Mouse (Mus musculus): ENCODE results near the gene Myo1c. TPM values are rescaled to one million over a fixed set of nuclear protein-coding genes. Genes with fewer than 3 reads are reported as not detected.

The Myo1c gene
- 166 TPM for polyA plus RNA-seq (2012; fragmentation: generic; extraction: Trizol)
- long read RNA-seq, experiment 1, full-length matches to known transcripts, result 35 of 82 reads
- long read RNA-seq, experiment 1, partial matches to known transcripts, result 41 of 82 reads
- long read RNA-seq, experiment 1, other reads (novel, unspliced or antisense), result 6 of 82 reads
- long read RNA-seq, experiment 2, full-length matches to known transcripts, result 1,113 of 1,352 reads
- long read RNA-seq, experiment 2, partial matches to known transcripts, result 144 of 1,352 reads
- long read RNA-seq, experiment 2, other reads (novel, unspliced or antisense), result 95 of 1,352 reads

DNA sequence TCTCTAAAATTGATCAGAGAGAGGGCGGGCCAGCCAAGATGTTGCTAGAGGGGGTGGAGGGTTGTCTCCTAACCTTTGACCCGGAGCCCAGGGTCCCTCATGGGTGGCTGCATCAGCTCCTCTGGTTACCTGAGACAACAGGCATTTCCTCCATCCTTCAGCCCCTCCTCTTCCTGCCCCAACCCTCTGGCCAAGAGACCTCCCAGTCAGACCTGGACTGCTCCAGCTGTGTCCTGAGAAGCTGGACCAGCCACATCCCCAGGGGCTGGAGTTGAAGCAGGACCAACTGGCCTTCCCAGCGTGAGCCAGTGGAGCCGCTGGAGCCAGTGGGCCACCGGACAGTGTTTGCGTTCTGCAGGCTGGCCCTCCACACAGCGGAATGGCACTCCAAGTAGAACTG is at the start of gene Myo1c:
Gene Myo1c (plus strand): TSS at position 194 of the 400 bp plus-strand sequence.
- TF ChIP-seq USF1 (IDR thresholded peaks at IDR 0.05; ENCODE audit: low read depth) (no peak), CEBPB (IDR thresholded peaks at IDR 0.05; ENCODE audit: low read depth) (no peak), MYOD1 (IDR thresholded peaks at IDR 0.05; ENCODE audit: control insufficient read depth, insufficient read length, low read depth) (no peak), FOSL1 (IDR thresholded peaks at IDR 0.05; ENCODE audit: insufficient read depth, low read length, poor library complexity, severe bottlenecking) (no peak), MAX (IDR thresholded peaks at IDR 0.05) (no peak), CTCF (IDR thresholded peaks at IDR 0.05; ENCODE audit: control insufficient read depth, insufficient read depth, insufficient read length) (no peak), MYOG (IDR thresholded peaks at IDR 0.05; ENCODE audit: control insufficient read depth, extremely low read depth, insufficient read length) (no peak)
- Histone ChIP-seq H3K79me3 (ENCODE audit: low read depth) (peaks cover 12% of the 10 kb centered on the region), H3K27me3 (ENCODE audit: control insufficient read depth, insufficient read depth, insufficient read length) (no peaks in the 10 kb centered on the region), H3K4me3 (ENCODE audit: insufficient read depth, poor library complexity, severe bottlenecking) (peak within 1 kb of the TSS; percentile 88), H3K79me2 (ENCODE audit: control insufficient read depth, insufficient read depth) (peaks cover 29% of the 10 kb centered on the region), H3ac (ENCODE audit: control insufficient read depth, insufficient read length, low read depth) (peak within 1 kb of the TSS; percentile 39), H3K36me3 (ENCODE audit: control insufficient read depth, insufficient read depth) (no peaks in the 10 kb centered on the region)

- Histone ChIP-seq H3K27me3 (ENCODE audit: control insufficient read depth, insufficient read depth, insufficient read length) (no peaks in the 10 kb centered on the region), H3ac (ENCODE audit: control insufficient read depth, insufficient read length, low read depth) (no peak overlapping the region), H3K4me3 (ENCODE audit: insufficient read depth, poor library complexity, severe bottlenecking) (no peak overlapping the region), H3K79me2 (ENCODE audit: control insufficient read depth, insufficient read depth) (no peaks in the 10 kb centered on the region), H3K36me3 (ENCODE audit: control insufficient read depth, insufficient read depth) (peaks cover 80% of the 10 kb centered on the region), H3K79me3 (ENCODE audit: low read depth) (peaks cover 1% of the 10 kb centered on the region)
- no peak for TF ChIP-seq CTCF (IDR thresholded peaks at IDR 0.05; ENCODE audit: control insufficient read depth, insufficient read depth, insufficient read length)
- TF ChIP-seq MYOG (IDR thresholded peaks at IDR 0.05; ENCODE audit: control insufficient read depth, extremely low read depth, insufficient read length), result no peak
- TF ChIP-seq MYOD1 (IDR thresholded peaks at IDR 0.05; ENCODE audit: control insufficient read depth, insufficient read length, low read depth), result no peak
- TF ChIP-seq CEBPB (IDR thresholded peaks at IDR 0.05; ENCODE audit: low read depth), result no peak
- TF ChIP-seq MAX (IDR thresholded peaks at IDR 0.05), result no peak
- TF ChIP-seq FOSL1 (IDR thresholded peaks at IDR 0.05; ENCODE audit: insufficient read depth, low read length, poor library complexity, severe bottlenecking), result no peak
- no peak for TF ChIP-seq USF1 (IDR thresholded peaks at IDR 0.05; ENCODE audit: low read depth)
These were observed 45.5 kb upstream of the Myo1c start for GRCm38 (mm10) chr11:75604826-75605225.

DNA sequence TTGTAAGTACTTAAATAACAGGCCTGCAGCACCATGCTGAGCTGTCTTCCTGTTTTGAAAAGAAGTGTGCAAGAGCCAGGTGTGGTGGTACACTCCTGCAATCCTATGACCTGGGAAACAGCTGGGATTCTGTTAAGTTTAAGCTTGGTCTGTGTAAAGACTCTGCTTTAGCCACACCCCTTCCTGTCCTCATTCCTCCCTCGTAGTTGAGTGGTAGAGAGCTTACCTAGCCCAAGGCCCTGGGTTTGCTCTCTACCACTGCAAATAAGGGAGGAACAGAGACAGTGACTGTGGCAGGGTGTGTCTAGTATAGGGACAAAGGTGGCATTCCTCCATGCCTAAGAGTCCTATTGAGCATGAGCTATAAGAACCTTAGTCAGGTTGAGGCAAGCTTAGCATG is 45.0 kb upstream of the Myo1c start:
- Histone ChIP-seq H3K27me3 (ENCODE audit: control insufficient read depth, insufficient read depth, insufficient read length) (no peaks in the 10 kb centered on the region), H3K79me2 (ENCODE audit: control insufficient read depth, insufficient read depth) (no peaks in the 10 kb centered on the region), H3K79me3 (ENCODE audit: low read depth) (peaks cover 1% of the 10 kb centered on the region), H3K36me3 (ENCODE audit: control insufficient read depth, insufficient read depth) (peaks cover 80% of the 10 kb centered on the region), H3ac (ENCODE audit: control insufficient read depth, insufficient read length, low read depth) (no peak overlapping the region), H3K4me3 (ENCODE audit: insufficient read depth, poor library complexity, severe bottlenecking) (no peak overlapping the region)
- TF ChIP-seq CEBPB (IDR thresholded peaks at IDR 0.05; ENCODE audit: low read depth), result no peak
- no peak for TF ChIP-seq MAX (IDR thresholded peaks at IDR 0.05)
- no peak for TF ChIP-seq MYOG (IDR thresholded peaks at IDR 0.05; ENCODE audit: control insufficient read depth, extremely low read depth, insufficient read length)
- no peak for TF ChIP-seq USF1 (IDR thresholded peaks at IDR 0.05; ENCODE audit: low read depth)
- no peak for TF ChIP-seq CTCF (IDR thresholded peaks at IDR 0.05; ENCODE audit: control insufficient read depth, insufficient read depth, insufficient read length)
- TF ChIP-seq FOSL1 (IDR thresholded peaks at IDR 0.05; ENCODE audit: insufficient read depth, low read length, poor library complexity, severe bottlenecking), result no peak
- no peak for TF ChIP-seq MYOD1 (IDR thresholded peaks at IDR 0.05; ENCODE audit: control insufficient read depth, insufficient read length, low read depth)

GRCm38 (mm10) chr11:75608776-75609175 is 41.5 kb upstream of the Myo1c start:
- Histone ChIP-seq H3K79me3 (ENCODE audit: low read depth) (peaks cover 1% of the 10 kb centered on the region), H3ac (ENCODE audit: control insufficient read depth, insufficient read length, low read depth) (no peak overlapping the region), H3K79me2 (ENCODE audit: control insufficient read depth, insufficient read depth) (no peaks in the 10 kb centered on the region), H3K4me3 (ENCODE audit: insufficient read depth, poor library complexity, severe bottlenecking) (no peak overlapping the region), H3K36me3 (ENCODE audit: control insufficient read depth, insufficient read depth) (peaks cover 78% of the 10 kb centered on the region), H3K27me3 (ENCODE audit: control insufficient read depth, insufficient read depth, insufficient read length) (no peaks in the 10 kb centered on the region)
- TF ChIP-seq MAX (IDR thresholded peaks at IDR 0.05) (no peak), MYOD1 (IDR thresholded peaks at IDR 0.05; ENCODE audit: control insufficient read depth, insufficient read length, low read depth) (no peak), FOSL1 (IDR thresholded peaks at IDR 0.05; ENCODE audit: insufficient read depth, low read length, poor library complexity, severe bottlenecking) (no peak), CTCF (IDR thresholded peaks at IDR 0.05; ENCODE audit: control insufficient read depth, insufficient read depth, insufficient read length) (no peak), CEBPB (IDR thresholded peaks at IDR 0.05; ENCODE audit: low read depth) (no peak), USF1 (IDR thresholded peaks at IDR 0.05; ENCODE audit: low read depth) (no peak), MYOG (IDR thresholded peaks at IDR 0.05; ENCODE audit: control insufficient read depth, extremely low read depth, insufficient read length) (no peak)

- Histone ChIP-seq H3K79me3 (ENCODE audit: low read depth) (peaks cover 1% of the 10 kb centered on the region), H3K4me3 (ENCODE audit: insufficient read depth, poor library complexity, severe bottlenecking) (no peak overlapping the region), H3ac (ENCODE audit: control insufficient read depth, insufficient read length, low read depth) (no peak overlapping the region), H3K27me3 (ENCODE audit: control insufficient read depth, insufficient read depth, insufficient read length) (no peaks in the 10 kb centered on the region), H3K36me3 (ENCODE audit: control insufficient read depth, insufficient read depth) (peaks cover 77% of the 10 kb centered on the region), H3K79me2 (ENCODE audit: control insufficient read depth, insufficient read depth) (no peaks in the 10 kb centered on the region)
- TF ChIP-seq CEBPB (IDR thresholded peaks at IDR 0.05; ENCODE audit: low read depth) (no peak), MYOG (IDR thresholded peaks at IDR 0.05; ENCODE audit: control insufficient read depth, extremely low read depth, insufficient read length) (no peak), CTCF (IDR thresholded peaks at IDR 0.05; ENCODE audit: control insufficient read depth, insufficient read depth, insufficient read length) (no peak), FOSL1 (IDR thresholded peaks at IDR 0.05; ENCODE audit: insufficient read depth, low read length, poor library complexity, severe bottlenecking) (no peak), MAX (IDR thresholded peaks at IDR 0.05) (no peak), USF1 (IDR thresholded peaks at IDR 0.05; ENCODE audit: low read depth) (no peak), MYOD1 (IDR thresholded peaks at IDR 0.05; ENCODE audit: control insufficient read depth, insufficient read length, low read depth) (no peak)
These were observed 40.3 kb upstream of the Myo1c start for GRCm38 (mm10) chr11:75610021-75610420.

Measured in C2C12 (cell line).